Mouse (Mus musculus): ENCODE data around the gene Grik3.

DNA sequence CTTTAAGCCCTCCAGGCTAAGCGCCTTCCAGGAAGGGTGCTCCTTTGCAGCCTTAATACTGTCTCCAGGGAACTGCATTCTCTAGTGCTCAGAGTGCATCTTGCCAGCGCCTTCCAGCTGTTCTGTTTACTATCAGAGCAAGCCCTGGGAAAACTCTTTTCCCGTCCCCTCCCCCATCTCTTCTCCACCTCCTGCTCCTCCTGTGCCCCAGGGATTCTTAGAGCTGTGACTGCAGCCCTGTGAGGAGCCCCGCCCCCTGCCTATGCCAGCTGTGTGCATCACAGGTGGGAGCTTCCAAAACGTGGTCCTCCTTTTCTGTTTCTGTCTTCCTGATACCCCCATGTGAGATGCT lies 81.8 kb downstream of the Grik3 start:
- TF ChIP-seq GATA1 (IDR thresholded peaks at IDR 0.05; ENCODE audit: low read length) (no peak), TAL1 (IDR thresholded peaks at IDR 0.05; ENCODE audit: low read length) (no peak)
